Mouse (Mus musculus): ENCODE measurements at regions not wholly inside any gene's neighbourhood (a gene's known extent, or its start where the extent isn't known, plus 50 kb on each side); places are given as distances from the start of the nearest gene placed in this dataset.

GRCm38 (mm10) chr5:40697517-40698298 lies 942.4 kb upstream of the Hs3st1 start:
- in situ Hi-C loops (cut with MboI; ENCODE audit: low sequenced_read_pairs in 2 of 2, unreplicated experiment in 2 of 2), result no loop called here

More at GRCm38 (mm10) chr5:40697517-40698298, 942.4 kb upstream of the Hs3st1 start:
- no peaks in the 10 kb centered on the region for H3K9me3 ChIP-seq (ENCODE audit: control insufficient read depth, insufficient read depth, low read depth, low read length)
- no peaks in the 10 kb centered on the region for H3K4me1 ChIP-seq (ENCODE audit: control insufficient read depth in 2 of 2, insufficient read depth in 2 of 2, low read length in 2 of 2, poor library complexity in 1 of 2)
- TF ChIP-seq HCFC1 (IDR thresholded peaks at IDR 0.05; ENCODE audit: borderline replicate concordance, insufficient read depth, low read length), result no peak
- TF ChIP-seq CHD2 (IDR thresholded peaks at IDR 0.05; ENCODE audit: low read depth, low read length), result no peak
- no peak for TF ChIP-seq ZNF384 (IDR thresholded peaks at IDR 0.05; ENCODE audit: low read depth, low read length)
- no peak for TF ChIP-seq ZC3H11A (IDR thresholded peaks at IDR 0.05; ENCODE audit: borderline replicate concordance, low read depth, low read length)
- no peak for TF ChIP-seq MAFK (IDR thresholded peaks at IDR 0.05; ENCODE audit: insufficient read depth, low read depth, low read length)
- H3K4me3 ChIP-seq (ENCODE audit: insufficient read depth in 1 of 2, low read depth in 1 of 2, low read length in 2 of 2, poor library complexity in 1 of 2, severe bottlenecking in 1 of 2), result no peak overlapping the region
- DNase-seq (ENCODE audit: low read depth, low spot score), result no peak
- no peaks in the 10 kb centered on the region for H3K36me3 ChIP-seq (ENCODE audit: control insufficient read depth, insufficient read depth, low read length, poor library complexity, severe bottlenecking)
- no peak overlapping the region for H3K27ac ChIP-seq (ENCODE audit: insufficient read depth, low read depth, low read length, poor library complexity, severe bottlenecking)
- H3K9ac ChIP-seq (ENCODE audit: insufficient read depth, low read depth, low read length, poor library complexity, severe bottlenecking), result no peak overlapping the region
